Mouse (Mus musculus): ENCODE data around the gene Ell3. TPM values are rescaled to one million over a fixed set of nuclear protein-coding genes. Genes with fewer than 3 reads are reported as not detected.

Ell3 gene
- polyA plus RNA-seq, 1 experiment from 2014 or later, result 37.4 TPM

Small RNA genes within 50 kb of the gene (microRNA-seq; reads per million reads assigned to microRNA genes)
- not detected for gene Gm22953 (ENCODE audit: borderline number of aligned reads)

Other genes with a start within 250 kb of the Ell3 start
- 61.0 and 62.1 TPM in 2 replicates for gene Trp53bp1, start 172.9 kb downstream of the Ell3 start, polyA plus RNA-seq (2015; fragmentation: Nextera tagmentation; extraction: Ambion mirVana)
- 5.5 and 6.5 TPM in 2 replicates for gene Map1a, start 154.7 kb downstream of the Ell3 start, polyA plus RNA-seq (2015; fragmentation: Nextera tagmentation; extraction: Ambion mirVana)
- 12.8 TPM in 2 replicates for gene Ppip5k1, start 88.9 kb downstream of the Ell3 start, polyA plus RNA-seq (2015; fragmentation: Nextera tagmentation; extraction: Ambion mirVana)
- gene Ckmt1, start 86.6 kb downstream of the Ell3 start, polyA plus RNA-seq (2015; fragmentation: Nextera tagmentation; extraction: Ambion mirVana), result 63.8 and 67.3 TPM in 2 replicates
- gene Strc, start 57.1 kb downstream of the Ell3 start, polyA plus RNA-seq (2015; fragmentation: Nextera tagmentation; extraction: Ambion mirVana), result 0.08 TPM in 1 of 2 replicates, not detected in the other
- gene Pdia3, start 30.5 kb downstream of the Ell3 start, polyA plus RNA-seq (2015; fragmentation: Nextera tagmentation; extraction: Ambion mirVana), result 751 and 770 TPM in 2 replicates
- gene Catsper2, start 30.5 kb downstream of the Ell3 start, polyA plus RNA-seq (2015; fragmentation: Nextera tagmentation; extraction: Ambion mirVana), result 3.0 and 3.3 TPM in 2 replicates
- gene Serf2, start 4.9 kb upstream of the Ell3 start, polyA plus RNA-seq (2015; fragmentation: Nextera tagmentation; extraction: Ambion mirVana), result 510 and 538 TPM in 2 replicates
- 101 and 108 TPM in 2 replicates for gene Hypk, start 9.0 kb upstream of the Ell3 start, polyA plus RNA-seq (2015; fragmentation: Nextera tagmentation; extraction: Ambion mirVana)
- gene Serinc4, start 12.5 kb upstream of the Ell3 start, polyA plus RNA-seq (2015; fragmentation: Nextera tagmentation; extraction: Ambion mirVana), result 0.53 and 0.61 TPM in 2 replicates
- 61.9 and 63.0 TPM in 2 replicates for gene Mfap1b, start 29.8 kb upstream of the Ell3 start, polyA plus RNA-seq (2015; fragmentation: Nextera tagmentation; extraction: Ambion mirVana)
- gene Mfap1a, start 62.4 kb upstream of the Ell3 start, polyA plus RNA-seq (2015; fragmentation: Nextera tagmentation; extraction: Ambion mirVana), result 31.1 and 32.7 TPM in 2 replicates
- gene Wdr76, start 62.4 kb upstream of the Ell3 start, polyA plus RNA-seq (2015; fragmentation: Nextera tagmentation; extraction: Ambion mirVana), result 6.1 and 6.7 TPM in 2 replicates

All from embryonic facial prominence, embryonic 15.5 days (tissue).